Mouse (Mus musculus) G1E (cell line): ENCODE measurements around the gene Tk1.

ENCODE experiments used
- CTCF ChIP-seq: IDR thresholded peaks from 2 replicates; pipeline ENCODE4 v1.5.1; 2012; ENCODE audit warnings: low read depth, low read length, inconsistent platforms, mixed read lengths
- TAL1 ChIP-seq: conservative IDR thresholded peaks from 2 replicates; pipeline ENCODE4 v1.6.1; 2012; ENCODE audit warnings: low read depth, low read length, inconsistent platforms, mixed read lengths

GRCm38 (mm10) chr11:117871911-117872584 lies 46.2 kb upstream of the Tk1 start:
- TF ChIP-seq CTCF (no peak), TAL1 (no peak)
